Mouse (Mus musculus): ENCODE data around the gene Gm595. TPM values are rescaled to one million over a fixed set of nuclear protein-coding genes. Genes with fewer than 3 reads are reported as not detected.

Gm595 gene
- polyA plus RNA-seq, 1 experiment from 2014 or later: not detected

- H3K4me1 ChIP-seq (replicated peaks; ENCODE audit: control insufficient read depth, insufficient read depth): no peaks in the 10 kb centered on the region
- H3K9ac ChIP-seq (ENCODE audit: low read length): no peak overlapping the region
- no peak for TF ChIP-seq CTCF (IDR thresholded peaks at IDR 0.05; ENCODE audit: low read depth)
- TF ChIP-seq EP300 (optimal IDR thresholded peaks at IDR 0.05): no peak
- no peaks in the 10 kb centered on the region for H3K9me3 ChIP-seq (ENCODE audit: control insufficient read depth, low read length)
- WGBS: 63% methylated on average over 9 of the region's 9 CpGs
- no peak for ATAC-seq (ENCODE audit: low FRiP score, low TSS enrichment)
- H3K4me2 ChIP-seq (replicated peaks; ENCODE audit: low read depth): no peak overlapping the region
- no peak for DNase-seq (ENCODE audit: low spot score)
- H3K36me3 ChIP-seq (ENCODE audit: control insufficient read depth, insufficient read depth, low read length): no peaks in the 10 kb centered on the region
- H3K27me3 ChIP-seq (ENCODE audit: control insufficient read depth, insufficient read depth, low read length): no peaks in the 10 kb centered on the region
- no peak overlapping the region for H3K27ac ChIP-seq (replicated peaks)
- H3K4me3 ChIP-seq (ENCODE audit: low read depth, low read length): no peak overlapping the region
These were observed 12.7 kb upstream of the Gm595 start for GRCm38 (mm10) chrX:48890259-48890658.

GRCm38 (mm10) chrX:48884615-48885014 lies 7.1 kb upstream of the Gm595 start:
- H3K4me1 ChIP-seq (replicated peaks; ENCODE audit: control insufficient read depth, insufficient read depth): no peaks in the 10 kb centered on the region
- 78% methylated on average over 5 of the region's 5 CpGs for WGBS
- DNase-seq (ENCODE audit: low spot score) (no peak), ATAC-seq (ENCODE audit: low FRiP score, low TSS enrichment) (no peak)
- no peaks in the 10 kb centered on the region for H3K9me3 ChIP-seq (ENCODE audit: control insufficient read depth, low read length)
- no peak overlapping the region for H3K27ac ChIP-seq (replicated peaks)
- TF ChIP-seq EP300 (optimal IDR thresholded peaks at IDR 0.05) (no peak), CTCF (IDR thresholded peaks at IDR 0.05; ENCODE audit: low read depth) (no peak)
- H3K4me2 ChIP-seq (replicated peaks; ENCODE audit: low read depth): no peak overlapping the region
- no peaks in the 10 kb centered on the region for H3K36me3 ChIP-seq (ENCODE audit: control insufficient read depth, insufficient read depth, low read length)
- H3K4me3 ChIP-seq (ENCODE audit: low read depth, low read length): no peak overlapping the region
- no peaks in the 10 kb centered on the region for H3K27me3 ChIP-seq (ENCODE audit: control insufficient read depth, insufficient read depth, low read length)
- no peak overlapping the region for H3K9ac ChIP-seq (ENCODE audit: low read length)

Other genes with a start within 250 kb of the Gm595 start
- gene Gpr119, start 203.2 kb downstream of the Gm595 start, polyA plus RNA-seq (2015; fragmentation: Nextera tagmentation; extraction: Ambion mirVana): not detected in 2 replicates
- gene Rbmx2, start 182.7 kb downstream of the Gm595 start, polyA plus RNA-seq (2015; fragmentation: Nextera tagmentation; extraction: Ambion mirVana): 11.0 and 12.5 TPM in 2 replicates